Mouse (Mus musculus) limb, embryonic 14.5 days (tissue): Measurements from ENCODE around the gene Arhgap10. TPM values are rescaled to one million over a fixed set of nuclear protein-coding genes. Genes with fewer than 3 reads are reported as not detected.

ENCODE experiments used
- ATAC-seq: fragments of 200-750 bp; cut with Nextera tagmentation; 2 replicates; pipeline ENCODE4 v1.8.0; 2017; ENCODE audit warnings: low read depth, moderate number of reproducible peaks, moderate TSS enrichment; ENCODE audit not compliant: low FRiP score
- DNase-seq: peaks from one replicate; pipeline ENCODE4 v3.0.0-alpha.2; 2015; ENCODE audit warnings: low spot score
- H3K27ac ChIP-seq: fragments of 300-500 bp; sonication (generic); replicated peaks from 2 replicates; pipeline ENCODE4 v1.5.1; 2014; ENCODE audit warnings: low read depth, mild to moderate bottlenecking, low read length, moderate library complexity, mixed read lengths
- H3K27me3 ChIP-seq: fragments of 300-500 bp; sonication (generic); 2 replicates; pipeline ENCODE4 v1.6.1; 2014; ENCODE audit warnings: low read length, mixed read lengths; ENCODE audit not compliant: control insufficient read depth, insufficient read depth
- H3K36me3 ChIP-seq: fragments of 300-500 bp; sonication (generic); 2 replicates; pipeline ENCODE4 v1.6.1; 2014; ENCODE audit warnings: mild to moderate bottlenecking, low read length, moderate library complexity, mixed read lengths; ENCODE audit not compliant: control insufficient read depth, insufficient read depth
- H3K4me1 ChIP-seq: fragments of 300-500 bp; sonication (generic); 2 replicates; pipeline ENCODE4 v1.6.1; 2014; ENCODE audit warnings: antibody characterized with exemption, low read length, mixed read lengths; ENCODE audit not compliant: control insufficient read depth, insufficient read depth
- H3K4me2 ChIP-seq: fragments of 300-500 bp; sonication (generic); replicated peaks from 2 replicates; pipeline ENCODE4 v1.6.1; 2014; ENCODE audit warnings: low read depth, mild to moderate bottlenecking, low read length, moderate library complexity; ENCODE audit not compliant: severe bottlenecking
- H3K4me3 ChIP-seq: fragments of 300-500 bp; sonication (generic); replicated peaks from 2 replicates; pipeline ENCODE4 v1.5.1; 2014; ENCODE audit warnings: low read length
- H3K9ac ChIP-seq: fragments of 300-500 bp; sonication (generic); 2 replicates; pipeline ENCODE4 v1.6.1; 2014; ENCODE audit warnings: mild to moderate bottlenecking, low read depth, low read length, moderate library complexity; ENCODE audit not compliant: severe bottlenecking
- H3K9me3 ChIP-seq: fragments of 300-500 bp; sonication (generic); 2 replicates; pipeline ENCODE4 v1.6.1; 2016; ENCODE audit warnings: low read length; ENCODE audit not compliant: control insufficient read depth
- POLR2A ChIP-seq: fragments of 200-500 bp; IDR thresholded peaks from 2 replicates; pipeline ENCODE4 v1.8.0; 2012; ENCODE audit warnings: inconsistent platforms, mild to moderate bottlenecking, moderate library complexity, borderline replicate concordance; ENCODE audit not compliant: insufficient read depth, insufficient read length; ENCODE audit errors: extremely low read depth
- WGBS: fragments of 180-500 bp; shearing (Covaris S2); extraction: QIAGEN DNeasy Blood & Tissue Kit; methylation state at CpG from one replicate; pipeline ENCODE4 v1.1.7; 2014; 5-methylcytosine and 5-hydroxymethylcytosine counted together
- polyA plus RNA-seq, 2 experiments: library from polyadenylated mRNA; depleted of rRNA in 1 of 2; stranded (reverse) in 1 of 2; unstranded in 1 of 2; fragments of >200 nt; fragmentation: Nextera tagmentation in 1 of 2; extraction: Ambion mirVana in 1 of 2; gene quantifications; 2 replicates each; pipeline versions ENCODE4 v1.2.1 to v1.2.3; 2012 to 2014

The Arhgap10 gene
- polyA plus RNA-seq, 2 experiments: 25.1 to 29.3 TPM

DNA sequence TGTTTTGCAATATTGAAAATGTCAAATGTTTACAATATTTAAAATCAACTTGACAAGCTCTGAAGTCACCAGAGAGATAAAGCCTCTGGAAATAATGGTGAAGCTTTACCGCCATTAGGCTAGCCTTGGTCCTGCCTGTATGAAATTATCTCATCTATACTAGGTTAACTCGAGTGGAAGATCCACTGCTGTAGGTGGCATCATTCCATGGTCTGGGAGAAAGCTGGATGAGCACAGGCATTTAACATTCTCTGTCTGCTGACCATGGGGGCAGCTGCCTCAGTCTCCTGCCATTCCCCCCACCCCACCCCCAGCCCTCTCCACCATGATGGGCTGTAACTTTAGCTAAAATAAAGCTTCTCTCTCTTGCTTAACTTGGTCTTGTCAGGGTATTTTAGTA is 200.0 kb downstream of the Arhgap10 start:
- Histone ChIP-seq H3K9me3 (no peaks in the 10 kb centered on the region), H3K4me3 (no peak overlapping the region), H3K27me3 (no peaks in the 10 kb centered on the region), H3K27ac (no peak overlapping the region), H3K36me3 (0 out of 2 replicates have a peak, but pooled peaks cover 4% of the 10 kb centered on the region), H3K4me1 (no peaks in the 10 kb centered on the region), H3K9ac (no peak overlapping the region), H3K4me2 (no peak overlapping the region)
- WGBS: 89% methylated on average over 2 of the region's 2 CpGs
- DNase-seq (no peak), ATAC-seq (no peak)
- no peak for TF ChIP-seq POLR2A

DNA sequence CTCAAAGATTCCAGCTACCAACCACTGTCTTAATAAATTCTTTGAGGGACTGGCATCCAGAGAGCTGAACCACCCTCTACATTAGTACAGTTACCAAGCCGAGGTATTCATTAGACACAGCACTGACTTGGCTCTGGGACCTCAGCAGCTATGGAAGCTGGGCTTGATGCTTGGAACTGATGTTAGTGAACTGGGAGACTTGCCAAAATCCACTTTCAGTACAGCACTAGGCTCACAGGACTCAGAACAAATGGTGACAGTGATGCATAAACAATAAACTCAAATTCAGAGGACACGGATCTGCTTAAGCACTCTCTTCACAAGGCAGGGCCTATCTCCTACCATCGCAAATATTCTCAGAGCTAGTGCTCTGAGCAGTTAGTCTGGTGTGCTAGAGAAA is 204.8 kb downstream of the Arhgap10 start:
- DNase-seq (no peak), ATAC-seq (no peak)
- Histone ChIP-seq H3K4me1 (no peaks in the 10 kb centered on the region), H3K27ac (no peak overlapping the region), H3K36me3 (0 out of 2 replicates have a peak, but pooled peaks cover 8% of the 10 kb centered on the region), H3K27me3 (no peaks in the 10 kb centered on the region), H3K4me2 (no peak overlapping the region), H3K9me3 (no peaks in the 10 kb centered on the region), H3K9ac (no peak overlapping the region), H3K4me3 (no peak overlapping the region)
- WGBS: 85% methylated on average over 3 of the region's 3 CpGs
- no peak for TF ChIP-seq POLR2A

DNA sequence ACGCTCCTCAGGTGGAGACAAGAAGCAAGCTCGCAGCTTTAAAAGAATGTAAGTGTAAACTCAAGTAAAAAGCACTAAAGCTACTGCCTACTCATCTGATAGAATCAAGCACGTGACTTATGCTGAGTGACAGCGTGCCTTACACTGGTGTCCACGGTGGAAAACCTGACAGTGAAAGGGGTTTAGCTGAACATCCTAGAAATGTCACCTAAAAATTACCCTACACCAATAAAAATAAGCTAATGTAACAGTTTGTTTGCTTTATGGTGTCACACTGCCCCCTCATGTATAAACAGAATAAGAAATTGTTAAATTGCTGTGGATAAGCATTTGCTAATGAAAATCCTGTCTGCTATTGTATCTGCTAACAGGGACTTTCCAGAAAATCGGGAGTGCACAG is 206.0 kb downstream of the Arhgap10 start:
- Histone ChIP-seq H3K9me3 (no peaks in the 10 kb centered on the region), H3K4me2 (no peak overlapping the region), H3K4me1 (no peaks in the 10 kb centered on the region), H3K27me3 (no peaks in the 10 kb centered on the region), H3K36me3 (0 out of 2 replicates have a peak, but pooled peaks cover 8% of the 10 kb centered on the region), H3K4me3 (no peak overlapping the region), H3K9ac (no peak overlapping the region), H3K27ac (no peak overlapping the region)
- 83% methylated on average over 6 of the region's 6 CpGs for WGBS
- DNase-seq: no peak
- TF ChIP-seq POLR2A: no peak
- ATAC-seq: no peak

DNA sequence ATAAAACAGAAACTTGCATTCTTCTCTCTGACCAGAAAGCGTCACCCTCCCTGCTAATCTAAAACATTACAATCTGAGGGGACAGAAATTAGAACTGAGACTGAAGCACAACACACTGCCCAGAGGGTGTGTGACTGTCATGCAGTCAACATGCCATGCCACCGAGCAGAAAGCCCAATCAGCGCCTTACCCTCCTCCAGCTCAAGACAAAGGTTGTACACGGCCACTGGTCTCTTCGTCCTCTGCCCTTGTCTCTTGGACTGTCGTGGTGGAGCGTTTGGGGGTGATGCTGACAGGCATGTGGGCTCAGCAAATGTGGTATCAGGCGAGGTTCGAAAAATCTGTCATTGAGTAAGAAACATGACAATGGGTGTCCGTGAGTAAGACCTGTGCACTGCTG is 207.2 kb downstream of the Arhgap10 start:
- Histone ChIP-seq H3K36me3 (0 out of 2 replicates have a peak, but pooled peaks cover 8% of the 10 kb centered on the region), H3K27ac (no peak overlapping the region), H3K9ac (no peak overlapping the region), H3K27me3 (no peaks in the 10 kb centered on the region), H3K4me3 (no peak overlapping the region), H3K9me3 (no peaks in the 10 kb centered on the region), H3K4me1 (no peaks in the 10 kb centered on the region), H3K4me2 (no peak overlapping the region)
- DNase-seq: no peak
- WGBS: 90% methylated on average over 10 of the region's 10 CpGs
- no peak for ATAC-seq
- TF ChIP-seq POLR2A: no peak

DNA sequence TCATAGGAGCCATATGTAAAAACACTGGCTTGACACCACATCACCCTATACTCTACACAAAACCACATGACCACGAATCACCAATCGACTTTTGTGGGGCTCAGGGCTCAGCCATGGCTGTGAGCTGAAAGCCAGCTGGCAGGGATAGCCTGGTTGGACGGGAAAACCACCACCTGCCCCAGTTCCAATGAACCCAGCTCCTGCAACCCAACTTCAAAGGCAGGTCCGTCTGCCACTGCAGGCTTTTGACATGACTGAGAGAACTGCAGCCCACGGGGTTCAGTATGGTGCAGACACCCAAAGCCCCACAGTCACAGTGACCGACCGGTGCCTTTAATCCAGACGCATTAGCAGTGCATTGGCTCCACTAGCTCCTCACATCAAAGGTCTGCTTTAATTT is 207.7 kb downstream of the Arhgap10 start:
- Histone ChIP-seq H3K9me3 (no peaks in the 10 kb centered on the region), H3K27me3 (no peaks in the 10 kb centered on the region), H3K4me1 (no peaks in the 10 kb centered on the region), H3K4me2 (no peak overlapping the region), H3K9ac (no peak overlapping the region), H3K27ac (no peak overlapping the region), H3K36me3 (0 out of 2 replicates have a peak, but pooled peaks cover 8% of the 10 kb centered on the region), H3K4me3 (no peak overlapping the region)
- no peak for TF ChIP-seq POLR2A
- DNase-seq (no peak), ATAC-seq (no peak)
- 78% methylated on average over 8 of the region's 8 CpGs for WGBS

DNA sequence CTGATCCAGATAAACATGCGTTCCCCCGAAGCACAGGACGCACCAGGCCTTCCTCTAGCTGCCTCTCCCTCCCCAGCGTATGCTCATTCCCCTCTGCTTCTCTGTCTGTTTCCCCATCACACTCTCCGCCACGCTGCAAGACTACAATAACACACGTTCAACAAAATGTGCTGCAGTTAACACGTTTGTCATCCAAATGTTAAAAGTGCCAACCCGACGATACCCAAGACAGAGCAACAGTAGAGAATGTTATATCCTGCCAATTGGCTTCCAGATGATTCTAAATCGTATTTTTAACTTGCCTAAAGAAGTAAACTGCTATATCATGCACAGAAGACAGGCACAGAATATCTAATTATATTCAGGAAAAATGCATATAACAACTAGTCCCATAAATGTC is 223.2 kb downstream of the Arhgap10 start:
- Histone ChIP-seq H3K36me3 (peaks cover 11% of the 10 kb centered on the region), H3K4me1 (no peaks in the 10 kb centered on the region), H3K4me3 (no peak overlapping the region), H3K27ac (no peak overlapping the region), H3K4me2 (no peak overlapping the region), H3K27me3 (no peaks in the 10 kb centered on the region), H3K9me3 (no peaks in the 10 kb centered on the region; the same call in 1 of the 2 replicates), H3K9ac (no peak overlapping the region)
- no peak for DNase-seq
- no peak for TF ChIP-seq POLR2A
- no peak for ATAC-seq
- 87% methylated on average over 11 of the region's 11 CpGs for WGBS
